Mouse (Mus musculus): ENCODE results near the gene Reln. TPM values are rescaled to one million over a fixed set of nuclear protein-coding genes. Genes with fewer than 3 reads are reported as not detected.

The Reln gene
- total RNA-seq, 2 experiments from 2014 or later: 11.0 to 13.5 TPM

GRCm38 (mm10) chr5:22127583-22127982, 216.9 kb downstream of the Reln start:
- DNase-seq (ENCODE audit: low spot score in 2 of 2): no peak

GRCm38 (mm10) chr5:22119296-22119695, 225.2 kb downstream of the Reln start:
- DNase-seq (ENCODE audit: low spot score in 2 of 2): no peak

GRCm38 (mm10) chr5:22118456-22118855, 226.0 kb downstream of the Reln start:
- no peak for DNase-seq (ENCODE audit: low spot score in 2 of 2)

GRCm38 (mm10) chr5:22116922-22117321, 227.6 kb downstream of the Reln start:
- no peak for DNase-seq (ENCODE audit: low spot score in 2 of 2)

GRCm38 (mm10) chr5:22106811-22107485, 237.6 kb downstream of the Reln start:
- no peak for DNase-seq (ENCODE audit: low spot score in 2 of 2)

- DNase-seq (ENCODE audit: low spot score in 2 of 2): no peak
Measured at GRCm38 (mm10) chr5:22094984-22095383, 249.5 kb downstream of the Reln start.

- no peak for DNase-seq (ENCODE audit: low spot score in 2 of 2)
Measured at GRCm38 (mm10) chr5:22094043-22094442, 250.5 kb downstream of the Reln start.

- no peak for DNase-seq (ENCODE audit: low spot score in 2 of 2)
Measured at GRCm38 (mm10) chr5:22093157-22093865, 251.2 kb downstream of the Reln start.

GRCm38 (mm10) chr5:22080468-22080986, 264.0 kb downstream of the Reln start:
- DNase-seq (ENCODE audit: low spot score in 2 of 2): no peak

GRCm38 (mm10) chr5:22074971-22075370, 269.5 kb downstream of the Reln start:
- no peak for DNase-seq (ENCODE audit: low spot score in 2 of 2)

GRCm38 (mm10) chr5:22072591-22072990, 271.9 kb downstream of the Reln start:
- no peak for DNase-seq (ENCODE audit: low spot score in 2 of 2)

- no peak for DNase-seq (ENCODE audit: low spot score in 2 of 2)
Measured at GRCm38 (mm10) chr5:22059251-22059650, 285.3 kb downstream of the Reln start.

- no peak for DNase-seq (ENCODE audit: low spot score in 2 of 2)
Measured at GRCm38 (mm10) chr5:22041825-22042224, 302.7 kb downstream of the Reln start.

- no peak for DNase-seq (ENCODE audit: low spot score in 2 of 2)
Measured at GRCm38 (mm10) chr5:22039375-22040149, 304.9 kb downstream of the Reln start.

GRCm38 (mm10) chr5:22035201-22035600, 309.3 kb downstream of the Reln start:
- DNase-seq (ENCODE audit: low spot score in 2 of 2): no peak

- DNase-seq (ENCODE audit: low spot score in 2 of 2): no peak
Measured at GRCm38 (mm10) chr5:22033039-22033438, 311.5 kb downstream of the Reln start.

- DNase-seq (ENCODE audit: low spot score in 2 of 2): no peak
Measured at GRCm38 (mm10) chr5:22031653-22032052, 312.8 kb downstream of the Reln start.

GRCm38 (mm10) chr5:22028379-22028778, 316.1 kb downstream of the Reln start:
- DNase-seq (ENCODE audit: low spot score in 2 of 2): no peak

GRCm38 (mm10) chr5:22027240-22027875, 317.1 kb downstream of the Reln start:
- DNase-seq (ENCODE audit: low spot score in 2 of 2): no peak

- no peak for DNase-seq (ENCODE audit: low spot score in 2 of 2)
Measured at GRCm38 (mm10) chr5:22025746-22026145, 318.8 kb downstream of the Reln start.

- no peak for DNase-seq (ENCODE audit: low spot score in 2 of 2)
Measured at GRCm38 (mm10) chr5:22024108-22024507, 320.4 kb downstream of the Reln start.
